Mouse (Mus musculus): Measurements from ENCODE around the gene C77080. TPM values are rescaled to one million over a fixed set of nuclear protein-coding genes. Genes with fewer than 3 reads are reported as not detected.

Gene C77080
- polyA plus RNA-seq, 1 experiment from 2014 or later, result 0.85 TPM

DNA sequence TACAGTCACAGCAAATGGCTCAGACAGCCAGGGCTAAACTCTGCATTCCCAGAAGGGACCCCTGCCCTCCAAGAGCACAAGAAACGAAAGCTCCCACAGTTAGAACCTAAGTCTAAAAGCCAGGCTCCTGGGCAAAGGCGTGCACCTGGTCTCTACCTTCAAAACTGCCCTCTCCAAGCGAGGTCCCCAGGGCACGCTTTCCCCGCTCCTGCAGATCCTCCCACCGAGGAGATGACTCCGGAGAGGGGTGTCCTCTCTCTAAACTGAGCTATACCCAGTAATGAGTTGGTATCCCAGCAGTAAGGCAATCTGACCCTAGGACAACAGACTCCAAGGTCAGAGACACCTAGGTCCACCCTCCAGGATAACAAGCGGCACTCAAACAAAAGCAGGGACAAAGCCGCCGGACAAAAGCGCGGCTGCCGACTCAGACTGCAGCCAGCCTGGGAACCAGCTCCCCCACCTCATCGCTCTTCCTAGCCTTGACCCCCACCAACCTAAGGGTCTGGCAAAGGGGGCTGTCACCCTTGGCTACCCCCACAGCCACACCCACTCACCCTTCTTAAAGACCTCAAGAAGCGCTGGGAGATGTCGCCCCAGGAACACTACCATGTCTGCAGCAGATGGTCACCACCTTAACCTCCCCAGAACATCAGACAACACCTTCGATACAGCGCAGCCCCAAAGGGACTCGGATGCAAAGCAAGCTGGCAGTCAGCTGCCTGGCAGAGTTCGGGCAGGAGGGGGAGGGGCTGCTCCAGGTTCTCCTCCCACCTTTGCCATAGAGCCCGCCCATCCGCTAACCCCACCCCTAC, 33.8 kb downstream of the C77080 start:
- ATAC-seq (ENCODE audit: low read depth), result no peak
- H3K36me3 ChIP-seq (ENCODE audit: control insufficient read depth, insufficient read depth), result no peaks in the 10 kb centered on the region
- no peak overlapping the region for H3K4me3 ChIP-seq (ENCODE audit: low read depth, low read length)
- peaks cover 28% of the 10 kb centered on the region for H3K4me1 ChIP-seq (ENCODE audit: control insufficient read depth, low read depth, low read length)
- WGBS (ENCODE audit: insufficient replicate concordance), result 22% methylated on average over 22 of the region's 22 CpGs
- H3K9ac ChIP-seq (ENCODE audit: low read depth, low read length), result no peak overlapping the region
- peaks cover 58% of the 10 kb centered on the region for H3K27me3 ChIP-seq (ENCODE audit: control insufficient read depth, insufficient read depth, low read depth, low read length)
- H3K27ac ChIP-seq (ENCODE audit: low read length), result no peak overlapping the region
- no peak overlapping the region for H3K4me2 ChIP-seq (ENCODE audit: low read depth, low read length)
- no peaks in the 10 kb centered on the region for H3K9me3 ChIP-seq (replicated peaks; ENCODE audit: control insufficient read depth, low read length)

DNA sequence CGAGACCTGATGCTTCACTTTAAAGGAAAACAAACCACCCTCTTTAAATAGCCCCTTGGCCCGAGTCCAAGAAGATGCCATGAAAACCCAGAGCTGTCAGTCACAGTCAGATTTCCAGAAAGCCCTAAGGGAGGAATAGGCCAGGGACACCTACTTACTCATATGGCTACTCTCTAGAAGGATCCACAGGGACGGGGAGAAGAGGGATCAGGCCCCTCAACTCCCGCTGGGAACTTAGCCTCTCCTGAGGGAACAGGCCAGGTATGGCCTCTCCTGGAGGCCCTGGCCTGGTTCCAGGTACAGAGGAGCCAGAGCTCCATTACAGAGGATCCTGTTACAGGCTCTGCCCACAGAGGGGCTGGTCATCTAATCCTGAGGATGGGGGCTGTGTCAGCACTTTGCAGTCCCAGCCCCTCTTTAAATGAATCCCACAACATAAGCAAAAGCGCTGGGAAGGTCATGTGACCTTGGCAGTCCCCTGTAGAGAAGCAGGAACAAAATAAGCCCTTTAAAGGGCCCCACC, 34.7 kb downstream of the C77080 start:
- Histone ChIP-seq H3K4me1 (ENCODE audit: control insufficient read depth, low read depth, low read length) (peaks cover 19% of the 10 kb centered on the region), H3K4me2 (ENCODE audit: low read depth, low read length) (no peak overlapping the region), H3K27me3 (ENCODE audit: control insufficient read depth, insufficient read depth, low read depth, low read length) (peaks cover 62% of the 10 kb centered on the region)

DNA sequence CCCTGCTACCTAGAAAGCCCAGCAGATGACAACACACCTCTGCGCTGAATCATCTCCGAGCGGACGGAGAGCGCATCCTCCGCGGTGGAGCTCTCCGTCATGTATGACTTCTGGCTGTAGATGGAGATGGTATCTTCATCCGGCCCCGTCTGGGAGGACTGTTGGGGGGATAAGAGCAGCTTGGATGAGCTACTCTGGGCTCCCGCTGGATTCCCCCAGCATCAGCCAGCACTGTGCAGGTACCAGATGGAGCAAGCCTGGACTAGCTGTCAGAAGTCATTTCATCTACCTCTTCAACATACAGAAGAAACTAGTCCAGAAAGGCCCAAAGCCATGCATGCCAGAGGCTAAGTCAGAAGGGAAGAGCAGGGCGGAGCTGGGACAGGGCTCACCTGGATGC, 35.9 kb downstream of the C77080 start:
- peaks cover 62% of the 10 kb centered on the region for H3K27me3 ChIP-seq (ENCODE audit: control insufficient read depth, insufficient read depth, low read depth, low read length)

More for the DNA sequence above, 34.7 kb downstream of the C77080 start:
- no peak overlapping the region for H3K4me3 ChIP-seq (ENCODE audit: low read depth, low read length)
- no peaks in the 10 kb centered on the region for H3K36me3 ChIP-seq (ENCODE audit: control insufficient read depth, insufficient read depth)
- H3K27ac ChIP-seq (ENCODE audit: low read length), result no peak overlapping the region
- H3K9ac ChIP-seq (ENCODE audit: low read depth, low read length), result no peak overlapping the region
- no peaks in the 10 kb centered on the region for H3K9me3 ChIP-seq (replicated peaks; ENCODE audit: control insufficient read depth, low read length)
- no peak for ATAC-seq (ENCODE audit: low read depth)
- 37% methylated on average over 5 of the region's 5 CpGs for WGBS (ENCODE audit: insufficient replicate concordance)

DNA sequence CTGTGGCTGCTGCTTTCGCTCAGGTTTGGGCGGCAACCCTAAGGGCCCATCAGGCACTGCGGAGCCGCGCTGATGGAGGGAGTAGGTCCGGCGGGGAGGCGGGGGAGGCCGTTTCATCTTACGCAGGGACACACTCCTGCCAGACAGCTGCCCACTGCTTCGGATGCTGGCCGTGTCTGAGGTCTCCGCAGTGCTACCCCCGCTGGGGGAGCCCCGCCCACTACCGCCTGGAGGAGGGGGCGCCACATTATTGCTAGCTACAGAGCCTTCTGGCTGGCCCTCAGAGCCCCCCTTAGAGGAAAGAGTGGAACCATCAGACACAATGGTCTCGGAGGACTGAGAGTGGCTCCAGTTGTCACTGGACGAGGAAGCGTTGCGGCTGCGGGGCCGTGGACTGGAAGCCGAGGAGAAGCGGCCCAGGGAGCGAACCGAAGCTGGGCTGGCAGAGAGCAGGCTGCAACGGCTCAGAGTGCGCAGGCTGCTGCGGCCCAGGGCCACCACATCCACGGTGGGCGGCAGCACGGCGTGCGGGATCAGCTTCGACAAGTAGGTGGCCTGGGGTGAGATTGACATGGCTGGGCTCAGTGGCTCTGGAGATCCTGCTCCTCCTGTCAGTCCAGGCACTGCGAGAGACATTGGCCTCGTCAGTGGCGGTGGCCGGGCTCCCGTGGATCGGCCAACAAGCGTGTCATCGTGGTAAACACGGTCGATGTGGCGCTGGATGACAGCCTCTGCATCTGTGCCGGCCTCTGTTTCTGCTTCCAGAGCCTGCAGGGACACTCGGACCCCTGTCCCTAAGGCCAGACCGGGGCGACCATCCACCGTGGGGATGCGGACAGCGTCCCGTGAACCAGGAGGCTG, 37.6 kb downstream of the C77080 start:
- no peak overlapping the region for H3K4me2 ChIP-seq (ENCODE audit: low read depth, low read length)
- peaks cover 9% of the 10 kb centered on the region; the same call in 1 of the 2 replicates for H3K4me1 ChIP-seq (ENCODE audit: control insufficient read depth, low read depth, low read length)
- no peak for ATAC-seq (ENCODE audit: low read depth)
- WGBS (ENCODE audit: insufficient replicate concordance), result 38% methylated on average over 55 of the region's 55 CpGs
- no peak overlapping the region for H3K27ac ChIP-seq (ENCODE audit: low read length)
- H3K4me3 ChIP-seq (ENCODE audit: low read depth, low read length), result no peak overlapping the region
- no peaks in the 10 kb centered on the region for H3K9me3 ChIP-seq (replicated peaks; ENCODE audit: control insufficient read depth, low read length)
- H3K27me3 ChIP-seq (ENCODE audit: control insufficient read depth, insufficient read depth, low read depth, low read length), result peaks cover 59% of the 10 kb centered on the region
- H3K9ac ChIP-seq (ENCODE audit: low read depth, low read length), result no peak overlapping the region
- H3K36me3 ChIP-seq (ENCODE audit: control insufficient read depth, insufficient read depth), result peaks cover 7% of the 10 kb centered on the region

More for the DNA sequence above, 35.9 kb downstream of the C77080 start:
- ATAC-seq (ENCODE audit: low read depth), result no peak
- Histone ChIP-seq H3K4me2 (ENCODE audit: low read depth, low read length) (no peak overlapping the region), H3K9me3 (replicated peaks; ENCODE audit: control insufficient read depth, low read length) (no peaks in the 10 kb centered on the region), H3K36me3 (ENCODE audit: control insufficient read depth, insufficient read depth) (no peaks in the 10 kb centered on the region), H3K9ac (ENCODE audit: low read depth, low read length) (no peak overlapping the region), H3K4me3 (ENCODE audit: low read depth, low read length) (no peak overlapping the region), H3K4me1 (ENCODE audit: control insufficient read depth, low read depth, low read length) (peaks cover 9% of the 10 kb centered on the region; the same call in 1 of the 2 replicates), H3K27ac (ENCODE audit: low read length) (no peak overlapping the region)
- 85% methylated on average over 12 of the region's 12 CpGs for WGBS (ENCODE audit: insufficient replicate concordance)

DNA sequence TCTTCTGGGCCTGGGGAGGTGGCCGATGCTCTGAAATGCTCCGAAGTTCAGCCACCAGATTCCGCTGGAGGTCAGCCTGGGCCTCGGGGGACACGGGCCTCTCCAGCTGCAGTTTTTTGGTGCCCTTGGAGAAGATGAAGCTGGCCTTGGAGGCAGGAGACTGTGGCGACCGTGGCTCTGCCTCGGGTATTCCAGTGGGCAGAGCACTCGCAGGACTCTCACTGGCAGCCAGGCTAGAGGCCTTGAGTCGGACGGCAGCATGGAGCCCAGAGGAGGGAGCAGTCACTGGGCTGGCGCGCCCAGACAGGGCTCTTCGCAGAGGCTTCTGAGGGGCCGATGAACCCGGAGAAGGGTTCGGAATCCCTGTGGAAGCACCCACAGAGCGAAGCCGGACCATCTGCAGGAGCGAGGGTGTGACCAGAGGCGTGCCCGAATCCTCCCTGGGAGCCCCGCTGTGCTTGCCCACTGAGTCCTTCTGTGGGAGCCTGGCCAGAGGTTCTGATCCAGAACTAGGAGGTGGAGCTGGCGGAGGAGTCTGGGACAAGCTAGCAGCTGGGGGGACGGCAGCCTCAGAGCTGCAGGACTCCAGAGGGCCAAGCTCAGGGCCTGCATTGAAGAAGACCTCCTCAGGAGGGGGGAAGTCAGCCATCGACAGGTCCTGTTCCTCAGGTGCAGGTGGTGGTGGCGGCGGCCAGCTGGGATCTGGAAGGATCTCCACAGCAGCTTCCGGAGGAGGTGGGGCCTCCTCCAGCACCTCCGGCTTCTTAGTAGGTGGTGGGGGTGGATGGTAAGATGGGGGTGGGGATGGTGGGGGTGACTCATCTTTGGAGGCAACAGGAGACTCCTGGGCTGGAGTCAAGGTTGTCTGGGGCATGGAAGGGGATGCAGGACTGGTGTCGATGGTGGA, 38.9 kb downstream of the C77080 start:
- H3K27me3 ChIP-seq (ENCODE audit: control insufficient read depth, insufficient read depth, low read depth, low read length), result peaks cover 49% of the 10 kb centered on the region
- WGBS (ENCODE audit: insufficient replicate concordance), result 69% methylated on average over 31 of the region's 31 CpGs

DNA sequence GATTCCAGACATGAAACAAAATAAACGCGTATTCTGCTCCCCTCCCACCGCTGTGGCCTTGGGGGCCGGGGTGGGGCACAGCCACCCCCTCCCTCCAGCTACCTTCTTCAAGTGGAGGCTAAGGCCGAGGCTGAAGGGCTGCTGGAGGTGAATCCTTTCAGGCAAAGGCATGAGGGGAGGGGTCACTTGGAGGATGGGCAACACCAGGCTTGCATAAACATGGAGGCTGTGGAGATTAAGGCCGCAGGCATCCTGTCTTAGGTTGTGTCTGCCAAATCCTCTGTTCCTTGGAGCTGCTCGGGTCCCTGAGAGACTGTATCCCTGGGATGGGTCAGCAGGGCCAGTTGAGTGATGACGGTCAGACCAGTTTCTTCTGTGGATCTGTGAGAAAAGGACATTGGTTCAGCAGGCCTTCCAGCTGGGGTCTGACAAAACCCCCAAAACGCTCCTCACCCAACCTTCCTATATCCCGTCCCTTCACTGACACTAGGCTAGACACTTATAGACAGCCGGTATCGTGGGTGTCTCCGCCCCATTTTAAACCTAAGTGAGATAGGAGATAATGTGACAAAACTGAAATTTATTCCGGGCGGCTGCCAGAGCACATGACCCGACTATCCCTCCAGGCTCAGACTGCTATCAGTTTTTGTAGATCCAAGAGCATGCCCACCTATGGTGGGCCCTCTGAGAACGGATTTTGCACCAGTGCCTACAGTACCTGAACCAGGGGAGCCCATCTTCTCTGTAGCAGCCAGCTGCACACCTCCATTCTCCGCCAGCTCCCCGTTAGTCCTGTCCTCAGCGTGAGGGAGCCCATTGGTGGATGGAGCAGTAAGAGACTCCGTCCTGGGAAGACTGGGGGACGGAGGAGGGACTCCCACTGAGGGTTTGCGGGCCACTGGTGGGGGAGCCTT, 39.9 kb downstream of the C77080 start:
- ATAC-seq (ENCODE audit: low read depth), result no peak

More for the DNA sequence above, 38.9 kb downstream of the C77080 start:
- Histone ChIP-seq H3K9ac (ENCODE audit: low read depth, low read length) (no peak overlapping the region), H3K9me3 (replicated peaks; ENCODE audit: control insufficient read depth, low read length) (no peaks in the 10 kb centered on the region), H3K4me2 (ENCODE audit: low read depth, low read length) (no peak overlapping the region), H3K4me1 (ENCODE audit: control insufficient read depth, low read depth, low read length) (peaks cover 4% of the 10 kb centered on the region; the same call in 1 of the 2 replicates), H3K4me3 (ENCODE audit: low read depth, low read length) (no peak overlapping the region), H3K36me3 (ENCODE audit: control insufficient read depth, insufficient read depth) (peaks cover 21% of the 10 kb centered on the region), H3K27ac (ENCODE audit: low read length) (no peak overlapping the region)
- no peak for ATAC-seq (ENCODE audit: low read depth)

DNA sequence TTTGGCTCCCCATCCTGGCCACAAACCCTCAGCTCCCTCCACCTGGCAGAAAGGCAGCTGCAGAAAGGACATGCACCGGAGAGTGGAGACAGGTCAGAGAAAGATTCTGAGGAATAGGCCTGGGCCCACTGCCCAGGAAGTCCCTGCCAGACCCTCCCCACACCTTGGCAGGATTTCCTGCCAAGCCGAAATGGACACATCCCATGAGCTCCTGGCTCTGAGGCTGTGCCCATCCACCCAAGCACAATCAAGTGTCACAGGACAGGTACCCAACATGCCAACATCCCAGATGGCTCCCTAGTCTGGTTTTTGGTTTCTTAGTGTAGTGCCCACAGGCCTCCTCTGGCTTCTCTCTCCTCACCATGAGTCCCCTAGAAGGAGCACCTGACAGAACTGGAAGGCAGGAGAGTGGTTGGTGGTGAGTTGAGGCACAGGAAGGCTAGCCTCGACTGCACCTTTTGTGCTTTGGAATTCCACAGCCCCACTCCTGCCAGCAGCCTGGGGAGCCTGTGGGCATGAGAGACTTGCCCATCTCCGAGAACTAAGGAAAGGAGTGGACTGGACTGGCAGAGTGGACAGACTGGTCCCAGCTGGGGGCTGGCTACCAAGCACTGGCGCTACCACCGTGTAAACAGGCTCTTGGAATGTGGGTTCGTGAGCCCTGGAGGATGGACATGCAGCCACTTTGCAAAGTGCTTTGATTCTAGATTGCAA, 40.7 kb downstream of the C77080 start:
- Histone ChIP-seq H3K4me2 (ENCODE audit: low read depth, low read length) (no peak overlapping the region), H3K4me3 (ENCODE audit: low read depth, low read length) (no peak overlapping the region), H3K4me1 (ENCODE audit: control insufficient read depth, low read depth, low read length) (no peaks in the 10 kb centered on the region; the same call in 1 of the 2 replicates), H3K27me3 (ENCODE audit: control insufficient read depth, insufficient read depth, low read depth, low read length) (peaks cover 34% of the 10 kb centered on the region), H3K36me3 (ENCODE audit: control insufficient read depth, insufficient read depth) (peaks cover 35% of the 10 kb centered on the region), H3K27ac (ENCODE audit: low read length) (no peak overlapping the region), H3K9ac (ENCODE audit: low read depth, low read length) (no peak overlapping the region), H3K9me3 (replicated peaks; ENCODE audit: control insufficient read depth, low read length) (no peaks in the 10 kb centered on the region)
- WGBS (ENCODE audit: insufficient replicate concordance), result 72% methylated on average over 7 of the region's 7 CpGs
- no peak for ATAC-seq (ENCODE audit: low read depth)

More for the DNA sequence above, 39.9 kb downstream of the C77080 start:
- Histone ChIP-seq H3K4me1 (ENCODE audit: control insufficient read depth, low read depth, low read length) (no peaks in the 10 kb centered on the region; the same call in 1 of the 2 replicates), H3K27ac (ENCODE audit: low read length) (no peak overlapping the region), H3K9ac (ENCODE audit: low read depth, low read length) (no peak overlapping the region), H3K4me3 (ENCODE audit: low read depth, low read length) (no peak overlapping the region), H3K9me3 (replicated peaks; ENCODE audit: control insufficient read depth, low read length) (no peaks in the 10 kb centered on the region), H3K27me3 (ENCODE audit: control insufficient read depth, insufficient read depth, low read depth, low read length) (peaks cover 40% of the 10 kb centered on the region), H3K36me3 (ENCODE audit: control insufficient read depth, insufficient read depth) (peaks cover 30% of the 10 kb centered on the region), H3K4me2 (ENCODE audit: low read depth, low read length) (no peak overlapping the region)
- WGBS (ENCODE audit: insufficient replicate concordance), result 65% methylated on average over 23 of the region's 23 CpGs

Measured in liver, embryonic 16.5 days (tissue).